Mouse (Mus musculus) midbrain, embryonic 10.5 days (tissue): ENCODE results near the gene Clcn2. TPM values are rescaled to one million over a fixed set of nuclear protein-coding genes. Genes with fewer than 3 reads are reported as not detected.
A peak's percentile ranks its signal among the peaks of the same experiment; 100 is the strongest.

Source experiments
- DNase-seq: peaks from one replicate; pipeline ENCODE4 v3.0.0-alpha.2; 2017; ENCODE audit warnings: low spot score
- H3K27ac ChIP-seq: fragments of 300-500 bp; sonication (generic); replicated peaks from 2 replicates; pipeline ENCODE4 v1.5.1; 2016; ENCODE audit warnings: mild to moderate bottlenecking
- H3K27me3 ChIP-seq: fragments of 300-500 bp; sonication (generic); 2 replicates; pipeline ENCODE4 v1.6.1; 2016; ENCODE audit warnings: low read depth, mild to moderate bottlenecking; ENCODE audit not compliant: poor library complexity, severe bottlenecking
- H3K36me3 ChIP-seq: fragments of 300-500 bp; sonication (generic); 2 replicates; pipeline ENCODE4 v1.6.1; 2016; ENCODE audit warnings: mild to moderate bottlenecking, moderate library complexity
- H3K4me1 ChIP-seq: fragments of 300-500 bp; sonication (generic); 2 replicates; pipeline ENCODE4 v1.6.1; 2016
- H3K4me3 ChIP-seq: fragments of 300-500 bp; sonication (generic); 2 replicates; pipeline ENCODE4 v1.5.1; 2016; ENCODE audit warnings: mild to moderate bottlenecking, moderate library complexity
- H3K9me3 ChIP-seq: fragments of 300-500 bp; sonication (generic); replicated peaks from 2 replicates; pipeline ENCODE4 v1.6.1; 2016; ENCODE audit warnings: mild to moderate bottlenecking
- WGBS: fragments of 180-500 bp; shearing (Covaris S2); methylation state at CpG from one replicate; pipeline ENCODE4 v1.1.7; 2016; 5-methylcytosine and 5-hydroxymethylcytosine counted together
- polyA plus RNA-seq: library from polyadenylated mRNA; unstranded; fragments of >200 nt; fragmentation: Nextera tagmentation; extraction: Ambion mirVana; gene quantifications from 2 replicates; pipeline ENCODE4 v1.2.1, GENCODE M21; 2016

The Clcn2 gene
- polyA plus RNA-seq, 1 experiment from 2014 or later = 12.8 TPM

- H3K9me3 ChIP-seq = no peaks in the 10 kb centered on the region
- no peaks in the 10 kb centered on the region for H3K36me3 ChIP-seq
- under 1% methylated on average over 66 of the region's 70 CpGs for WGBS
- peaks cover 35% of the 10 kb centered on the region for H3K4me1 ChIP-seq
- DNase-seq = peak; percentile 81
- peak within 1 kb of the TSS; percentile 92 for H3K27ac ChIP-seq
- H3K27me3 ChIP-seq = peaks cover 62% of the 10 kb centered on the region
- H3K4me3 ChIP-seq = peak within 1 kb of the TSS; percentile 85
These were observed 15.6 kb upstream of the Clcn2 start, which contains the start of gene Chrd for GRCm38 (mm10) chr16:20732925-20733730. Gene Chrd, plus strand, starts transcription at chr16:20733127.

GRCm38 (mm10) chr16:20732251-20732924 is 14.8 kb upstream of the Clcn2 start:
- Histone ChIP-seq H3K4me3 (peak overlapping the region; percentile 85), H3K4me1 (peaks cover 35% of the 10 kb centered on the region), H3K9me3 (no peaks in the 10 kb centered on the region), H3K27me3 (peaks cover 62% of the 10 kb centered on the region), H3K36me3 (no peaks in the 10 kb centered on the region), H3K27ac (peak overlapping the region; percentile 92)
- WGBS = 0% methylated on average over 28 of the region's 30 CpGs
- DNase-seq = no peak

GRCm38 (mm10) chr16:20731688-20732087 is 14.1 kb upstream of the Clcn2 start:
- DNase-seq = peak; percentile 31
- WGBS = 72% methylated on average over 5 of the region's 5 CpGs
- Histone ChIP-seq H3K36me3 (no peaks in the 10 kb centered on the region), H3K4me1 (peaks cover 35% of the 10 kb centered on the region), H3K27me3 (peaks cover 59% of the 10 kb centered on the region), H3K27ac (peak overlapping the region; percentile 34; the same call in 1 of the 2 replicates), H3K9me3 (no peaks in the 10 kb centered on the region), H3K4me3 (peak overlapping the region; percentile 85; the same call in 1 of the 2 replicates)

GRCm38 (mm10) chr16:20730293-20730711 is 12.8 kb upstream of the Clcn2 start:
- no peaks in the 10 kb centered on the region for H3K36me3 ChIP-seq
- no peaks in the 10 kb centered on the region for H3K9me3 ChIP-seq
- DNase-seq = no peak
- peaks cover 35% of the 10 kb centered on the region for H3K4me1 ChIP-seq
- peaks cover 45% of the 10 kb centered on the region for H3K27me3 ChIP-seq
- H3K4me3 ChIP-seq = no peak overlapping the region
- H3K27ac ChIP-seq = no peak overlapping the region
- 36% methylated on average over 5 of the region's 5 CpGs for WGBS

GRCm38 (mm10) chr16:20726384-20726783 is 8.8 kb upstream of the Clcn2 start:
- Histone ChIP-seq H3K9me3 (no peaks in the 10 kb centered on the region), H3K27me3 (peaks cover 11% of the 10 kb centered on the region; the same call in 1 of the 2 replicates), H3K4me1 (peaks cover 13% of the 10 kb centered on the region), H3K4me3 (no peak overlapping the region), H3K36me3 (peaks cover 16% of the 10 kb centered on the region), H3K27ac (no peak overlapping the region)
- no peak for DNase-seq
- 62% methylated on average over 1 of the region's 1 CpGs for WGBS

- Histone ChIP-seq H3K36me3 (peaks cover 23% of the 10 kb centered on the region), H3K27ac (no peak overlapping the region), H3K4me1 (peaks cover 13% of the 10 kb centered on the region), H3K4me3 (no peak overlapping the region), H3K9me3 (no peaks in the 10 kb centered on the region), H3K27me3 (0 out of 2 replicates have a peak, but pooled peaks cover 8% of the 10 kb centered on the region)
- 84% methylated on average over 4 of the region's 4 CpGs for WGBS
- no peak for DNase-seq
These were observed 8.2 kb upstream of the Clcn2 start for GRCm38 (mm10) chr16:20725750-20726149.

- no peaks in the 10 kb centered on the region for H3K9me3 ChIP-seq
- 0 out of 2 replicates have a peak, but pooled peaks cover 4% of the 10 kb centered on the region for H3K27me3 ChIP-seq
- DNase-seq = no peak
- no peak overlapping the region for H3K4me3 ChIP-seq
- WGBS = 85% methylated on average over 7 of the region's 7 CpGs
- no peak overlapping the region for H3K27ac ChIP-seq
- H3K4me1 ChIP-seq = peaks cover 10% of the 10 kb centered on the region
- H3K36me3 ChIP-seq = peaks cover 27% of the 10 kb centered on the region
These were observed 7.8 kb upstream of the Clcn2 start for GRCm38 (mm10) chr16:20725321-20725720.

- H3K27me3 ChIP-seq = no peaks in the 10 kb centered on the region
- H3K36me3 ChIP-seq = peaks cover 37% of the 10 kb centered on the region
- peaks cover 5% of the 10 kb centered on the region; the same call in 1 of the 2 replicates for H3K4me1 ChIP-seq
- peak; percentile 59 for DNase-seq
- H3K27ac ChIP-seq = no peak overlapping the region
- no peaks in the 10 kb centered on the region for H3K9me3 ChIP-seq
- 35% methylated on average over 5 of the region's 5 CpGs for WGBS
- H3K4me3 ChIP-seq = no peak overlapping the region
These were observed 6.8 kb upstream of the Clcn2 start for GRCm38 (mm10) chr16:20724338-20724748.

- no peak for DNase-seq
- no peak overlapping the region for H3K4me3 ChIP-seq
- no peak overlapping the region for H3K27ac ChIP-seq
- H3K36me3 ChIP-seq = peaks cover 37% of the 10 kb centered on the region
- peaks cover 12% of the 10 kb centered on the region for H3K4me1 ChIP-seq
- no peaks in the 10 kb centered on the region for H3K27me3 ChIP-seq
- 65% methylated on average over 4 of the region's 4 CpGs for WGBS
- no peaks in the 10 kb centered on the region for H3K9me3 ChIP-seq
These were observed 5.7 kb upstream of the Clcn2 start for GRCm38 (mm10) chr16:20723247-20723646.

GRCm38 (mm10) chr16:20722736-20723135 is 5.2 kb upstream of the Clcn2 start:
- Histone ChIP-seq H3K4me1 (peaks cover 13% of the 10 kb centered on the region), H3K9me3 (no peaks in the 10 kb centered on the region), H3K27me3 (no peaks in the 10 kb centered on the region), H3K36me3 (peaks cover 37% of the 10 kb centered on the region), H3K4me3 (no peak overlapping the region), H3K27ac (no peak overlapping the region)
- WGBS = 86% methylated on average over 4 of the region's 4 CpGs
- DNase-seq = no peak

- no peak for DNase-seq
- Histone ChIP-seq H3K9me3 (no peaks in the 10 kb centered on the region), H3K4me1 (peaks cover 20% of the 10 kb centered on the region), H3K27ac (no peak overlapping the region), H3K4me3 (no peak overlapping the region), H3K27me3 (no peaks in the 10 kb centered on the region), H3K36me3 (peaks cover 37% of the 10 kb centered on the region)
- whole genome bisulfite sequencing = 85% methylated on average over 10 of the region's 10 CpGs
These were observed 4.3 kb upstream of the Clcn2 start for GRCm38 (mm10) chr16:20721808-20722207.

- Histone ChIP-seq H3K4me1 (peaks cover 50% of the 10 kb centered on the region), H3K27ac (peak overlapping the region; percentile 92)
- WGBS = 4% methylated on average over 18 of the region's 18 CpGs
These were observed 578 bp upstream of the Clcn2 start for GRCm38 (mm10) chr16:20717978-20718670.

More at GRCm38 (mm10) chr16:20717978-20718670, 578 bp upstream of the Clcn2 start:
- Histone ChIP-seq H3K4me3 (peak overlapping the region; percentile 74), H3K36me3 (peaks cover 44% of the 10 kb centered on the region), H3K9me3 (no peaks in the 10 kb centered on the region), H3K27me3 (peaks cover 9% of the 10 kb centered on the region; the same call in 1 of the 2 replicates)
- no peak for DNase-seq
